Mouse (Mus musculus) kidney, adult 8-10 months (tissue): ENCODE measurements at regions not wholly inside any gene's neighbourhood (a gene's known extent, or its start where the extent isn't known, plus 50 kb on each side); places are given as distances from the start of the nearest gene placed in this dataset.
"Not testable (repeated sequence)": the region's sequence is repeated elsewhere in the genome, so short reads cannot be mapped to it uniquely, and the experiment has no call there.

Experiments used
- DNase-seq, 2 experiments: peaks; one replicate each; pipeline ENCODE4 v3.0.0; 2022

- no peak for DNase-seq
Measured at GRCm38 (mm10) chr13:89375526-89376474, 163.8 kb upstream of the Hapln1 start.

GRCm38 (mm10) chr13:89378365-89378764, 161.2 kb upstream of the Hapln1 start:
- DNase-seq: no peak

- not testable (repeated sequence) for DNase-seq
Measured at GRCm38 (mm10) chr13:89383619-89384190, 155.9 kb upstream of the Hapln1 start.

GRCm38 (mm10) chr13:89384598-89385145, 154.9 kb upstream of the Hapln1 start:
- DNase-seq: no peak

GRCm38 (mm10) chr13:89387416-89387815, 152.2 kb upstream of the Hapln1 start:
- no peak for DNase-seq

- DNase-seq: no peak
Measured at GRCm38 (mm10) chr13:89389149-89389548, 150.4 kb upstream of the Hapln1 start.

- peak; percentile 1 to 2 for DNase-seq
Measured at GRCm38 (mm10) chr13:89394717-89395344, 144.8 kb upstream of the Hapln1 start.

- no peak for DNase-seq
Measured at GRCm38 (mm10) chr13:89395851-89396250, 143.7 kb upstream of the Hapln1 start.

GRCm38 (mm10) chr13:89401084-89401671, 138.4 kb upstream of the Hapln1 start:
- no peak for DNase-seq

GRCm38 (mm10) chr13:89410504-89410903, 129.1 kb upstream of the Hapln1 start:
- DNase-seq: no peak

GRCm38 (mm10) chr13:89412768-89413487, 126.7 kb upstream of the Hapln1 start:
- DNase-seq: no peak

- no peak for DNase-seq
Measured at GRCm38 (mm10) chr13:89418804-89419203, 120.8 kb upstream of the Hapln1 start.

GRCm38 (mm10) chr13:89421833-89422232, 117.8 kb upstream of the Hapln1 start:
- no peak for DNase-seq

GRCm38 (mm10) chr13:89423491-89423890, 116.1 kb upstream of the Hapln1 start:
- DNase-seq: no peak

GRCm38 (mm10) chr13:89428272-89429071, 111.1 kb upstream of the Hapln1 start:
- DNase-seq: no peak

GRCm38 (mm10) chr13:89444847-89445246, 94.7 kb upstream of the Hapln1 start:
- no peak for DNase-seq

GRCm38 (mm10) chr13:89453819-89454218, 85.8 kb upstream of the Hapln1 start:
- DNase-seq: no peak

- DNase-seq: no peak
Measured at GRCm38 (mm10) chr13:89454249-89455018, 85.2 kb upstream of the Hapln1 start.

GRCm38 (mm10) chr13:89463746-89464145, 75.8 kb upstream of the Hapln1 start:
- no peak for DNase-seq
